Comparison of ENCODE assay signal across 9 mouse cellular contexts in the genomic region with DNA sequence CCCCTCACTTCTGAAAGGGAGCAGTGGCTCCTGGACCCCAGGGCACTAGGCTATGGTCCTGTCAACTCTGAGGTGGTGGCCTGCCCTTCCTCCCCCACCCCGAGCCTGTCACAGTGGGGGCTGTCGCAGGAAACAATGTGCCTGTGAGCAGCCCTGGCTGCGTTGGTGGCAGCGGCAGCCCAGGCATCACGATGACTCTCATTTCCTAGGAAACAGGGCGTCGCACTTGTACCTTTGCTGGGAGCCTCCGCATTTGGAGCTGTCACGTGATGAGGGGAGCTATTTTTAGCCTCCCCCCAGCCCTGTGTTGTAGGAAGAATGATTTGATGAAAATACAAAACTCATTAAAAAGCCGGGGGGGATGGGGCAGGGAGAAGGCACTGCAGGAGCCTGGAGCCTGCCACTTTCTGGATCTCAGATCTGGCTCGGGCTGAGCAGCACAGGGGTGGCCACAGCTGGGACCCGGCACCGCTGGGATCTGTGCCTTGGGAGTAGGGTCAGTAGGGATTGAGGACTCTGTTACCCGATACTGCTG.
DNase-seq lines count a peak whose midpoint lies in the region; ATAC-seq and TF ChIP-seq lines count a peak whose summit lies in the region.
"Had no signal": no experiment of that assay in that cellular context is flagged by ENCODE, and none has a peak within 500 bp of the region (broad histone marks: within the 10 kb centered on the region; RNA-seq: fewer than 3 reads in every experiment).

No protein-coding gene starts in this region.

- H3K9me3 ChIP-seq in embryonic facial prominence, embryonic 12.5 days: no peaks in the 10 kb centered on the region
- H3K9me3 ChIP-seq in megakaryocyte, embryonic 14.5 days: peaks cover 6% of the 10 kb centered on the region
- H3K9me3 ChIP-seq in stomach, postnatal 0 days (ENCODE audit: control insufficient read depth, low read length): no peaks in the 10 kb centered on the region

- DNase-seq in MN1 (ENCODE audit: low spot score): peak; percentile 30
- DNase-seq in layer of hippocampus, adult 8-10 months (ENCODE audit: low spot score in 2 of 2): peak; percentile 80 to 84
- DNase-seq in stomach, postnatal 0 days (ENCODE audit: low spot score): peak; percentile 39
- DNase-seq in ovary, adult 18-20 months (ENCODE audit: low spot score): no peak
- DNase-seq in adrenal gland, adult 18-20 months (ENCODE audit: low spot score in 2 of 2): no peak

- peak overlapping the region; percentile 18; the same call in 1 of the 2 replicates for H3K4me2 ChIP-seq in embryonic facial prominence, embryonic 12.5 days (replicated peaks)
- no peak overlapping the region for H3K4me2 ChIP-seq in stomach, postnatal 0 days (replicated peaks; ENCODE audit: low read depth)

- no peak overlapping the region for H3K27ac ChIP-seq in embryonic facial prominence, embryonic 12.5 days
- H3K27ac ChIP-seq in stomach, postnatal 0 days (replicated peaks): no peak overlapping the region
- H3K27ac ChIP-seq: macrophage had no signal

- peaks cover 16% of the 10 kb centered on the region for H3K4me1 ChIP-seq in embryonic facial prominence, embryonic 12.5 days
- H3K4me1 ChIP-seq in megakaryocyte, embryonic 14.5 days: peaks cover 63% of the 10 kb centered on the region
- H3K4me1 ChIP-seq in stomach, postnatal 0 days (replicated peaks; ENCODE audit: control insufficient read depth, insufficient read depth): peaks cover 8% of the 10 kb centered on the region

- H3K9ac ChIP-seq in embryonic facial prominence, embryonic 12.5 days: no peak overlapping the region
- no peak overlapping the region for H3K9ac ChIP-seq in stomach, postnatal 0 days (ENCODE audit: low read length)

- WGBS in embryonic facial prominence, embryonic 12.5 days: 2% methylated on average over 14 of the region's 14 CpGs
- WGBS in stomach, postnatal 0 days: 13% methylated on average over 14 of the region's 14 CpGs

- 0 out of 2 replicates have a peak, but pooled peaks cover 11% of the 10 kb centered on the region for H3K27me3 ChIP-seq in embryonic facial prominence, embryonic 12.5 days
- peaks cover 69% of the 10 kb centered on the region for H3K27me3 ChIP-seq in megakaryocyte, embryonic 14.5 days (replicated peaks)
- no peaks in the 10 kb centered on the region for H3K27me3 ChIP-seq in stomach, postnatal 0 days (ENCODE audit: control insufficient read depth, insufficient read depth, low read length)

- TF ChIP-seq EP300 in stomach, postnatal 0 days (optimal IDR thresholded peaks at IDR 0.05): no peak

- no peak for TF ChIP-seq CTCF in stomach, postnatal 0 days (IDR thresholded peaks at IDR 0.05; ENCODE audit: low read depth)

- ATAC-seq in embryonic facial prominence, embryonic 12.5 days (ENCODE audit: insufficient number of reproducible peaks, insufficient read depth, low FRiP score, low TSS enrichment): peak; percentile 70
- peak; percentile 76 to 83 for ATAC-seq in hematopoietic stem cell, adult 5-6 weeks (replicated peaks in 1 of 2; ENCODE audit: insufficient read depth in 1 of 2, low FRiP score in 2 of 2, low TSS enrichment in 1 of 2, low read depth in 1 of 2, poor library complexity in 2 of 2, severe bottlenecking in 2 of 2)
- ATAC-seq in stomach, postnatal 0 days (ENCODE audit: low FRiP score, low TSS enrichment): peak; percentile 53; the same call in 1 of the 2 replicates

- H3K4me3 ChIP-seq in embryonic facial prominence, embryonic 12.5 days: no peak overlapping the region
- peak overlapping the region; percentile 82 for H3K4me3 ChIP-seq in megakaryocyte, embryonic 14.5 days (replicated peaks)
- H3K4me3 ChIP-seq in stomach, postnatal 0 days (ENCODE audit: low read depth, low read length): no peak overlapping the region

- no peaks in the 10 kb centered on the region for H3K36me3 ChIP-seq in embryonic facial prominence, embryonic 12.5 days
- H3K36me3 ChIP-seq in megakaryocyte, embryonic 14.5 days (replicated peaks; ENCODE audit: low read length): no peaks in the 10 kb centered on the region
- no peaks in the 10 kb centered on the region for H3K36me3 ChIP-seq in stomach, postnatal 0 days (ENCODE audit: control insufficient read depth, insufficient read depth, low read length)

Comparison
In these comparisons a context has a peak if more than half of its experiments do, and no peak if none do; other contexts are left out.
1. DNase-seq: peak in MN1 (single experiment), layer of hippocampus, adult 8-10 months (2 of 2) and stomach, postnatal 0 days (single experiment); none in ovary, adult 18-20 months (single experiment) and adrenal gland, adult 18-20 months (0 of 2).
2. Peak in every context shown above with its lines, with median percentiles within 50 percentile points of each other: ATAC-seq.